Mouse (Mus musculus) CH12F3 (cell line): Measurements from ENCODE around the gene Ppm1a.

Experiments used
- in situ Hi-C: fragments of 300-500 bp; cut with MboI; formaldehyde crosslinking; loops from 2 replicates; pipeline ENCODE4 v1.14.3; 2020; ENCODE audit warnings: low sequenced_read_pairs

Gene Ppm1a

GRCm38 (mm10) chr12:72757086-72757485, at the start of gene Ppm1a:
Gene Ppm1a, plus strand, starts transcription at chr12:72757455.
- in situ Hi-C loops, result no loop called here

- in situ Hi-C loops, result no loop called here
Observed at GRCm38 (mm10) chr12:72709981-72710380, 47.3 kb upstream of the Ppm1a start.

GRCm38 (mm10) chr12:72714896-72715295, 42.4 kb upstream of the Ppm1a start:
- in situ Hi-C loops, result no loop called here

- in situ Hi-C loops, result no loop called here
Observed at GRCm38 (mm10) chr12:72715846-72716245, 41.4 kb upstream of the Ppm1a start.

DNA sequence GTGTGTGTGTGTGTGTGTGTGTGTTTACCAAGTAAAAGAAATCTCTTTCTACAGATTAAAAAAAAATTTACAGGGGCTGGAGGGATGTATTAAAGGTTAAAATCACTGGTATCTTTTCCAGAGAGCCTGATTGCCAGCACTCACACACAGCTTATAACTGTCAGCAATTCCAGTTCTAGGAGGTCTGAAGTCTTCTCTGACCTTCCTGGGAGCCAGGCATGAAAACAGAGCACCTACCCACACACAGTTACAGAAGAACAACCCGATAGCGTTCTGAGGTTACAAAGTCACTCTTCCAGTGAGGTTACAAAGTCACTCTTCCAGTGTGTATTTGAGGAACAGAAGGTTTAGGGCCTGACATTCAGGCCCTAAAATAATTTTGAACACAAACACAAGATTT, 38.2 kb upstream of the Ppm1a start:
- in situ Hi-C loops, result no loop called here

GRCm38 (mm10) chr12:72719452-72720087, 37.7 kb upstream of the Ppm1a start:
- in situ Hi-C loops, result no loop called here

DNA sequence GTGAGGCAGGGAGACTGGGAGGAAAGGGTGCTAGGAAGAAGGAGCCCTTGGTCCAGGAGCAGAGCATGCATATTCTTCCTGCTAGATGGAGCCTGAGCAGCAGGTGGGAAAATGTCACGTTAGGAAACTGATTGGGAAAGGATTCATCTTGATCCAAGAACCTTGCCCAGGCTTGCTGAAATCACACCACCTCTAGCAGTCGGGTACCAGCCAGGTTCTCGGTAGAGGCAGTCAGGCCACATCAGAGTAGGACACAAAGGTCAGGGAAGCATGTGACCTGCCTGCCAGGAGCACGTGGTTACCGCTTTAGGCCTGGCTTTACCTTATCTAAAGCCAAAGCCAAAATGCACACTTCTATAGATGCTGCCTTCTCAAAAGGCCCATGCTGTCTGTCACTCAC, 35.5 kb upstream of the Ppm1a start:
- in situ Hi-C loops, result no loop called here

GRCm38 (mm10) chr12:72723965-72724364, 33.3 kb upstream of the Ppm1a start:
- in situ Hi-C loops, result no loop called here

DNA sequence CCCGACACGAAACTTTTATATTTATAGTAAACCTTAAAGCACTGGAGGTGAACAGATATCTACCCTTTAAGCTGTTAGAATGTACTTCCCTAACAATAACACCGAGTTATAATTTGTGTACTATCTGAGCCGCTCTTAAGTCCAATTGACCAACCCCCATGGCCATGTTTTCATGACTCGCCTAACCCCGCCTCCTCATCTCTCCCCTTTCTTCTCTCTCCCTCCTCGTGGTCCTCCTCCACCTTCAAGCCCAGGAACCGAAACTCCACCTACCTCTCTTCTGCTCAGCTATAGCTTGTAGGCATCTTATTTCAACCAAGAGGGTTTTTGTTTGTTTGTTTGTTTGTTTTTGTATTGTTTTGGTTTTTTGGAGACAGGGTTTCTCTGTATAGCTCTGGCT, 30.2 kb upstream of the Ppm1a start:
- in situ Hi-C loops, result no loop called here

DNA sequence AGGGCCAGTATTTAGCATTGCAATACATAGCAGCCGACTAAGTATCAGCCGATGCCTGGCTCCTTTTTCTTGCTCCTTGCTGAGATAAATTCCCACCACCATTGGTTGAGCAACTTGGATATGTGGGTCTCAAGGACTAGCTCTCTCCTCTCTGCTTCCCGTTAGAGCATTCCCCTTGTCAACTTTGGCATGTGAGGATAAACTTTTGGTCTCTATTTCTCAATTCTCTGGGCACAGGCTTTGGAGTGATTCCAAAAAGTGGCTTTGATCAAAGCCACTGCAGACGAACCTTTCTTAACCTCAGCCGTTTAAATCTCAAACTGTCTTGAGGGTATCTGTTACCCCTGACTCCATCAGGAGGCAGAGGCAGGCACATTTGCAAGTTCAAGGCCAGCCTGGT, 29.6 kb upstream of the Ppm1a start:
- in situ Hi-C loops, result no loop called here

GRCm38 (mm10) chr12:72734112-72734511, 23.1 kb upstream of the Ppm1a start:
- in situ Hi-C loops, result no loop called here

- in situ Hi-C loops, result no loop called here
Observed at GRCm38 (mm10) chr12:72741176-72741575, 16.1 kb upstream of the Ppm1a start.

DNA sequence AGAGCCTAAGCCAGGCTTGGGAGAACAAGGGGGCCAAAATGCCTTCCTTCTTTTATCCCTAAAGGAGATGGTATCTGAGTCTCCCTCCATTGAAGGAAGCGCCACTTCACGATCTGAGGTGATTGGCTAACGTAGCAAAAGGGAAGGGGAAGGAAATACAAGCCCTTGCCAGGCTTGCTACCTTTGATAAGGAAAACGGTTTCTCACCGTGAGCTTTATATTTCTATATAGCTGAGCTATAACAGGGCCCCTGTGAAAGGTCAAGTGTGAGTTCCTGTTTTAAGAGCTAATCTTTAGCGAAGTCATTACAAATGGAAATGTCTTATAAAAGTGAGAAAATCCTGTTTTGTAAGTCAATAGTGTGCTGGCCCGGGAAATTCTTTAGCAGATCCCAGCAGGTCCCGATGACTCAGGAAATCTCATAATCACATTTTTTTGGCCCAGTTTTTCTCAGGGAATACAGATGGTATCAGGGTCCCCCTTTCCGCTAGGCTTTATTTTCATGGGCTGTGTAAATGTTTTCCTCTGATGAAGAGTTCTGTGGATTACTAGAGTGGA, 12.4 kb upstream of the Ppm1a start:
- in situ Hi-C loops, result no loop called here

DNA sequence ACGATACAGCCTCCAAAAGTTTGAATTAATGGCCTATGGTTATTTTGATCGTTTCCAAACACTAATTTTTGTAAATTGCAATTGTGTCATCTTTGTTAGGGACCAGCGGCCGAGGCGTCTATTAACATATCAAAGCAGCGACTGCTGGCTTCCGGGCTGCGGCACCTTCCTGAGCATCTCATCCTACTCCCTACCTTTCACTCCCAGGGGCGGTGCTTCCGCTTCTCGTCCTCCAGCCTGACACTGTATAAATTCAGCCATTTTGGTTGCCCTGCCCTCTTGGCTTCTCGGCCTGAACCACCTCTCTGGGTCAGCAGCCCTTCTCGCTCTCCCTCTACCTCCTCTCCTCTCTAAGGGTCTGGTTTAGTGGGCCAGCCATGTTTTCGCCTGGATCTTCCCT, 11.8 kb upstream of the Ppm1a start:
- in situ Hi-C loops, result no loop called here

- in situ Hi-C loops, result no loop called here
Observed at GRCm38 (mm10) chr12:72748341-72748740, 8.9 kb upstream of the Ppm1a start.

- in situ Hi-C loops, result no loop called here
Observed at GRCm38 (mm10) chr12:72748841-72749240, 8.4 kb upstream of the Ppm1a start.

- in situ Hi-C loops, result no loop called here
Observed at GRCm38 (mm10) chr12:72749500-72749899, 7.8 kb upstream of the Ppm1a start.

DNA sequence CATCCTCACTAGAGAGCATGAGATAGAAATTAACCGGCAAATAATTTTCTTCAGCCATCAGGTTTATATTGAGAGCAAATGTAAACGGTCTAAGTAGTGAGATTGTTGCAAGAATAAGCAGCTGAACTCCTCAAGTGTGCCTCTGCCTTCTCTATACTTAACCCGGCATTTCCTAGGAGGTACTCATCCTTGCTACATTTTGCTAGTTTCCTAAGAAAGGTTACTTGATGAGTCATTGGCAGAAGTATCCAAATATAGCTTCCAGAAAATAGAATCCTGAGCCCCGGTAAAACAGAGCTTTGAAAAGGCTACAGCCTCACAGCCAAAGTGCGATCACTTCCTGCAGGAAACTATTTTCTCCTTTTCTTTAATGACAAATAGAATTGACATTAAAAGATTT, 7.2 kb upstream of the Ppm1a start:
- in situ Hi-C loops, result no loop called here

DNA sequence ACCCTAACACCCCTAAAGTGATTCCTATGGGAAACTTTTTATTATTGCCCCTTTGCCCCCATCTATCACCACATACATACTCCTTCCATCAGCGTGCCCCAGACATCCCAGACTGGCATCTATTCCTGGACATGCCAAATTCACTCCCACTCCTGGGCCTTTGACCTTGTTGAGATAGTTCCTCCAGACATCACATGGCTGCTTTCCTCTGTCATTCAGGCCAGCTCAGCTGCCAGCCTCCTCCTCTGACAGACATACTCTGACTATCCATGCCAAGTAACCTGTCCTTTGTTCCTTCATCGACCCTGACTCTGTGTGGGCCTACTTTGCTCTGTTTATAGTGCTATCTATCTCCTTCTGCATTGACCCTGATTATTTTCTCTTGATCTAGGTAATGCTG, 6.6 kb upstream of the Ppm1a start:
- in situ Hi-C loops, result no loop called here

DNA sequence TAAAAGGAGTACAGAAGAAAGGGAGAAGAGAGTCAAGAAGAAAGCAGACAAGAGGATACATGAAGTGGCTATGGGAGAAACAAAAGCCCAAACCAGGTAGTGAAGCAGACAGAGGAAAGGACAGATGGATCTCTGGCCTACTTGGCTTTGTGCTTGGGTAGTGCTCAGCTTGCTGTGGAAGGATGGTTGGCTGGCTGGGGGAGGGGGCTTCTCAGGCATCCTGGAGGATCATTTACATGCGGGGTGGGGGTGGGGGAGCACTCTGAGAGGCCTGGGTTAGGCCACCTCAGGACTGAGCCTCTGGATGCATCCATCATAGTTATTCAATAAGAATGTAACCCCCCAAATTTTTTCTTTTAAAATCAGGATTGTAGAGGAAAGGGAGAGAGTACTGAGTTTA, 341 bp downstream of the Ppm1a start:
- in situ Hi-C loops, result no loop called here

DNA sequence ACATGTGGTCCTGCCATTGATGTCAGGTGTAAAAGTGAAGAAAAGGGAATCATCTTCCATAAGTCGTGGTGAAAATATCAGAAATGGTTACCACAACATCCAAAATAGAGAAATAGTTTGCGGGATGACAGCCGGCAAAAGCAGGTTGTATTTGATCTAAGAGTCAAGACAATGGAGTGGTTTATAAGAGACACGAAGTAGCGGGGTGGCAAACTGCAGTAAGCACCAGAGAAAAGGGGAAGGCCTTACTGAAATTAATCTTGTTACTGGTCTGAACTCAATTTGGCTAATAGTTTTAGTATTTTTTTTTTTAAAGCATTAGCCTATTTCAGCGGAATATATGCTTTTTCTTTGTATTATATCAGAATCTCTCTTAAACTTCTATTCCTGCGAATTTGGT, 2.7 kb downstream of the Ppm1a start:
- in situ Hi-C loops, result no loop called here

DNA sequence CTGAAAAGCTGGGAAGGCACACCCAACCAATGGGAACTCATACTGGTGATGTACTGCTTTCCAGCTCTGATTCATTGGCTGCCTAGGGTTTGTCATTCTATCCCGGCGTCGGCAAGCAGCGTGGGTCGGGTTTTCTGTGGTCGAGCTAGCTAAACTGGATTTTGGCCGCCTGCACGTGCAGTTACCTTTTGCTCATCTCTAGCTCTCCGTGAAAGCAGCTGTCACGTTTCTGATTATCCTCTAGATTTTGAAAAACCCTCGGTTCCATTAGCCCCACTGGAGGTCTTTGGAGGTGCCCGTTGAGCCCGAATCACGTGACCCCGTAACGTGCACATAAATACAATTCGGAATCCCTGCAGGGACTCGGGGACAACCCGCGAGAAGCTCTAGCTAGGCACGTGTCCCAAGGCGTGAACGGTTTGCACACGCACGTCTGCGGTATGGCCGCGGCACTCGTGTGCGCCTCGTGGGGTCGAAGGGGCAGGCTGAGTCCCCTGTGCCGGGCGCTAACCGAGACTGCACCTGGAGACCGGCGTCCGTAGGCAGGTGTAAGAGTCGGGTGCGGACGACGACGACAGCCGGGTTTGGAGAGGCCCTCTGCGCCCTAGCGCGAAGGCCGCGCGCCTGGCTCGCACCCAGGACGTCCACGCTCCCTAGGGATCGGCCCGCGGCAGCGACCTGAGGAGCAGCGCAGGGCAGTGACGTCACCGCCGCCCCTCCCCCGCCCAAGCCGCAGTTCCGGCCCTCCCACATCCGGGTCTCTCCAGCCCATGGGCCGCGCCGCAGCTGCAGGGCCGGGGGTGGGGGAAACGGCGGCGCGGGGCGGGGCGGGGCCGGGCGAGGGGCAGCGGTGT, 3.3 kb downstream of the Ppm1a start:
- in situ Hi-C loops, result no loop called here
